Mouse (Mus musculus): ENCODE measurements around the gene Tnpo2.
"Not testable (repeated sequence)": the region's sequence is repeated elsewhere in the genome, so short reads cannot be mapped to it uniquely, and the experiment has no call there.

Tnpo2 gene

GRCm38 (mm10) chr8:85071514-85072281, 35.0 kb downstream of the Tnpo2 start, which contains the start of gene Dhps:
Gene Dhps, plus strand, starts transcription at chr8:85071757.
- peak; percentile 89 to 92 for DNase-seq (ENCODE audit: low spot score in 2 of 2)

GRCm38 (mm10) chr8:85072364-85072929, 35.7 kb downstream of the Tnpo2 start:
- no peak for DNase-seq (ENCODE audit: low spot score in 2 of 2)

GRCm38 (mm10) chr8:85073041-85073612, 36.4 kb downstream of the Tnpo2 start:
- no peak for DNase-seq (ENCODE audit: low spot score in 2 of 2)

- no peak for DNase-seq (ENCODE audit: low spot score in 2 of 2)
These were observed 37.5 kb downstream of the Tnpo2 start for GRCm38 (mm10) chr8:85074167-85074566.

GRCm38 (mm10) chr8:85074617-85075016, 37.9 kb downstream of the Tnpo2 start:
- DNase-seq (ENCODE audit: low spot score in 2 of 2) = no peak

GRCm38 (mm10) chr8:85076001-85076400, 39.3 kb downstream of the Tnpo2 start:
- DNase-seq (ENCODE audit: low spot score in 2 of 2) = peak; percentile 31 to 42

- peak; percentile 78 to 81 for DNase-seq (ENCODE audit: low spot score in 2 of 2)
These were observed 40.3 kb downstream of the Tnpo2 start for GRCm38 (mm10) chr8:85076993-85077392.

GRCm38 (mm10) chr8:85080214-85080531, 43.5 kb downstream of the Tnpo2 start:
- DNase-seq (ENCODE audit: low spot score in 2 of 2) = no peak

- peak; percentile 50 to 57 for DNase-seq (ENCODE audit: low spot score in 2 of 2)
These were observed 44.0 kb downstream of the Tnpo2 start, which contains the start of gene Wdr83os for GRCm38 (mm10) chr8:85080532-85081215. Gene Wdr83os, plus strand, starts transcription at chr8:85080740.

- DNase-seq (ENCODE audit: low spot score in 2 of 2) = peak; percentile 84 to 85
These were observed 44.5 kb downstream of the Tnpo2 start, which contains the start of gene Wdr83 for GRCm38 (mm10) chr8:85081216-85081555. Gene Wdr83, minus strand, starts transcription at chr8:85081306.

- not testable (repeated sequence) for DNase-seq (ENCODE audit: low spot score in 2 of 2)
These were observed 45.5 kb downstream of the Tnpo2 start for GRCm38 (mm10) chr8:85082169-85082568.

GRCm38 (mm10) chr8:85083108-85083813, 46.5 kb downstream of the Tnpo2 start, which contains the start of gene Man2b1:
Gene Man2b1, plus strand, starts transcription at chr8:85083270.
- DNase-seq (ENCODE audit: low spot score in 2 of 2) = peak; percentile 91 to 92

GRCm38 (mm10) chr8:85084633-85085032, 47.9 kb downstream of the Tnpo2 start:
- peak; percentile 58 to 67 for DNase-seq (ENCODE audit: low spot score in 2 of 2)

GRCm38 (mm10) chr8:85086238-85086637, 49.5 kb downstream of the Tnpo2 start:
- DNase-seq (ENCODE audit: low spot score in 2 of 2) = no peak

- no peak for DNase-seq (ENCODE audit: low spot score in 2 of 2)
These were observed 52.1 kb downstream of the Tnpo2 start for GRCm38 (mm10) chr8:85088771-85089170.

GRCm38 (mm10) chr8:85090856-85091255, 54.1 kb downstream of the Tnpo2 start:
- no peak for DNase-seq (ENCODE audit: low spot score in 2 of 2)

GRCm38 (mm10) chr8:85091526-85092090, 54.9 kb downstream of the Tnpo2 start:
- no peak for DNase-seq (ENCODE audit: low spot score in 2 of 2)

- no peak for DNase-seq (ENCODE audit: low spot score in 2 of 2)
These were observed 58.3 kb downstream of the Tnpo2 start for GRCm38 (mm10) chr8:85095051-85095450.

- no peak for DNase-seq (ENCODE audit: low spot score in 2 of 2)
These were observed 58.9 kb downstream of the Tnpo2 start for GRCm38 (mm10) chr8:85095566-85095965.

GRCm38 (mm10) chr8:85096196-85096595, 59.5 kb downstream of the Tnpo2 start:
- DNase-seq (ENCODE audit: low spot score in 2 of 2) = no peak

- no peak for DNase-seq (ENCODE audit: low spot score in 2 of 2)
These were observed 60.1 kb downstream of the Tnpo2 start for GRCm38 (mm10) chr8:85096850-85097249.

Measured in spleen, postnatal 36 days (tissue).